Mouse (Mus musculus): ENCODE data around the gene Grik1.

Gene Grik1

GRCm38 (mm10) chr16:88290132-88290772 is at the start of gene Grik1:
TSS of gene Grik1 (minus strand) at chr16:88290265.
- in situ Hi-C loops (cut with MseI, MboI) = no loop called here

GRCm38 (mm10) chr16:88294209-88294608 is 4.1 kb upstream of the Grik1 start:
- in situ Hi-C loops (cut with MseI, MboI) = no loop called here

GRCm38 (mm10) chr16:88289421-88290081 is 514 bp downstream of the Grik1 start:
- in situ Hi-C loops (cut with MseI, MboI) = no loop called here

GRCm38 (mm10) chr16:88258407-88258806 is 31.7 kb downstream of the Grik1 start:
- in situ Hi-C loops (cut with MseI, MboI) = no loop called here

DNA sequence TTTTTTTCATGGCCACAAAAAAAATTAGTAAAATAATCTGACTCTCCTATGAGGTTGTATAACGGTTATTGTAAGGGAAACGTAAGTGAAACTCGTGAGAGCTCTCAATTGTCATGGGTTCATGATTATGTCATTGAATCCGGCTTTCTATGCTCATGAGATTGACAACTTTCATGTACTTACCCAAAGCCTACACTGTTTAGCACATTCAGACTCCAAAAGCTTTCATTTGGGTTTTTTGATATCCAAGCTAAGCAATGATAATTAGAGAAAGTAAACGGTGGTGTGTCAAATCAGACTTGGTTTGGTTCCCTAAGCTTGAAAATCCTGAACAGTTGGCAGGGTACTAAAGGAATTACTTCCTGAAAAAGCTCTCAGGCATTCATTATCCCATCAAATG is 33.0 kb downstream of the Grik1 start:
- in situ Hi-C loops (cut with MseI, MboI) = no loop called here

DNA sequence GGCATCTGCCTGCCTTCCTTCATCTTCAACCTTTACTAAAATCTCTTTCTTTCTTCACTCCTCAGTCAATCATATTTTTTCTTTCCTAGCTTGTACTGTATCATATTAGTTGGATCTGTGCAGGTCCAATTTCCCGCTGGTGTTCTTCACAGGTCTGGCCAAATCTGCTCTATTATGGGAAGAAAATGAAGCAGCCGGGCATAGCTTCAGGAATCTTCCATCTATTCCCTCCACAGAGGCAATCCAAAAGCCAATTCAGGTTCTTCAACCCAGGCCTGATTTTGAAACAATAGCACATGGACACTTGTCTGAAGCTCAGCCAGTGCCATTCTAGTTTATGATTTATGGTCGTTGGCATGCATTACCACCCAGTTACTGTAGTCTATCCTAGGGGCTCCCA is 34.0 kb downstream of the Grik1 start:
- in situ Hi-C loops (cut with MseI, MboI) = no loop called here

- in situ Hi-C loops (cut with MseI, MboI) = no loop called here
These were observed 37.4 kb downstream of the Grik1 start for GRCm38 (mm10) chr16:88252676-88253075.

DNA sequence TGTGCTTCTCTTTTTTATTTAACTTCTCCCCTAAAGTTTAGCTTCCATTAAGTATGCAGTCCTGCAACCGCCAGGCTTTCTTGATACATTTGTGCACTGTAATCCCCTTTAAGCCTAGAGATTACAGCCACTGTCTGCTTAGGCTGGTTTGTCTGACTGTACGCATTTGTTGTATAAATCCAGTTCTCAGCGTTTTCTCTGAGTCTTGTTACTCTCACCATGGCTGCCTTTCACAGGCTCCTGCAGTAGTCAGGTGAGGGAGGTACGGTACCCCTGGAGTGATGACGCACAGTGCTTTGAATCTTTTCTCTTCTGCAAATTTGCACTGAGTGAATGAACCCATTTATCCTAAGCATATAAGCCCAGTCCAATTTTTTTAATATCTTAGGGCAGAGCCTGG is 39.0 kb downstream of the Grik1 start:
- in situ Hi-C loops (cut with MseI, MboI) = no loop called here

GRCm38 (mm10) chr16:88249825-88250224 is 40.2 kb downstream of the Grik1 start:
- in situ Hi-C loops (cut with MseI, MboI) = no loop called here

DNA sequence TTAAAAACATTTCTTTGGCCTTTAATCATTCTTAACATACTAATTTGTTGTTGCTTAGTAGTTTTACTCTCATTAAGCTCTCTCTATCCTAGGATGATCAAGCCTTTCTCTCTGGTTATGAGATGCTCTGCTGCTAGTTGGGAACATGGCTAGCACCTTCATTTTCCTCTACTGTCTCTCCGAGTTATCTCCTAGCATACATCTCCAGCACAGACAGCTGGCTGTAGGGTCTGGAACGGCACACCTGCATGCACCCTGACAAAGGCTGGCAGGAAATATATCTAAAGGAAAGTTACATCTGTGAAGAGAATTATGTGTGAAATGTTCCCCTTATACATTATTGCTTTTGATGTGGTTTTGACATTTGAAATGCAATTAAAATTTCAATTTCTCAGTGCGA is 42.5 kb downstream of the Grik1 start:
- in situ Hi-C loops (cut with MseI, MboI) = no loop called here

DNA sequence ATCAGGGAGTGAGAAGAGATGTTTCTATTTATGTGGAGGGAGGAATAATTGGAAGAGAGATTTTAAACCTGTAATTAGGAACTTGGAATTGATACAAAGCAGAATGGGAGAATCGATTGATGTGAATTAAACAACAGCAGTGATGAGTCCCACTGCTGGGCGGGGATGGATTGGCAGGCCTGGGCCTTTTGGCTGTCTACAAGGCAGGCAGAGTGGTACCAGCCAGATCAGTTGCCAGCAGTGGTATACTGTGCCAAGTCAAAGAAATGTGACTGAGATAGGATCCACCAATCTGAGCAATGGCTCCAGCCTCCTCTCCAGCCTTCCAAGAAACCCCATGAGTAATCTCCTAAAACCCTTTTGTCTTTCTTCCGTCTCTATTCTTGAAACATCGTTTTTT is 45.4 kb downstream of the Grik1 start:
- in situ Hi-C loops (cut with MseI, MboI) = no loop called here

- in situ Hi-C loops (cut with MseI, MboI) = no loop called here
These were observed 64.4 kb downstream of the Grik1 start for GRCm38 (mm10) chr16:88225616-88226015.

DNA sequence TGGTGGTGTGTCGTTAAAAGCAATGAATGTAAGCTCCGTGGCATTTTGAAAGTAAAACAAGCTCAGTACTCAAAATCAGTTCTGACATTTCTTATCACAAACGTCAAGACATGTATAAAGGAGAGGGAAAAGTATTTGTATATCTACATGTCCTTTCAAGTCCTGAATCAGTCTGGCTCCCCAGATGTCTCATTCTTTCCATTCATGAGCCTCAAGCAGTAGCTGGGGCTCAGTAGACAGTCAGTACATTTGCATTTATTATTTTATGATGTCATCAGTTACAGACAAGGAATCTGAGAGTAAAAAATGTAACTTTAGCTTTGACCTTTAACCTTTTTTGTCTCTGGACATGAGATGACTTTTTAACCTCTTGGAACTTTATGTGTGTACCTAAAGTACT is 68.1 kb downstream of the Grik1 start:
- in situ Hi-C loops (cut with MseI, MboI) = no loop called here

DNA sequence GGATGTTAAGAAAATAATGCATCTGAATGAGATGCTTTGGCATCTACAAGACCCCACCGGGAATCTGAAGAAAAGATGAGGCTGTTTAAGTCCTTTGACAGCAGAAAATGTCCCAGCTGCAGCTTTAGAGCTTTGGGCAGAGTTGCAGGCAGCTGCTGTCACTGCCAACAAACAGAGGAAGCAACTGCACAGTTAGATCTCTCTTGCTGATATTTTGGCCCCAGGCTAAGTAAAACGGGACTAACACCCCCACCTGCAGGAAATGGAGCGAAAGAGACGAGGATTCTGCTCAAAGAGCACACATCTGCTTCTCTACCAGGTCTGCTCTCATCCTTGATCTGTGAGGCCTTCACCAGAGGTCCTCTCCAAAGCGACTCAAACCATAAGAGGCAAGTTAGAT is 77.5 kb downstream of the Grik1 start:
- in situ Hi-C loops (cut with MseI, MboI) = no loop called here

DNA sequence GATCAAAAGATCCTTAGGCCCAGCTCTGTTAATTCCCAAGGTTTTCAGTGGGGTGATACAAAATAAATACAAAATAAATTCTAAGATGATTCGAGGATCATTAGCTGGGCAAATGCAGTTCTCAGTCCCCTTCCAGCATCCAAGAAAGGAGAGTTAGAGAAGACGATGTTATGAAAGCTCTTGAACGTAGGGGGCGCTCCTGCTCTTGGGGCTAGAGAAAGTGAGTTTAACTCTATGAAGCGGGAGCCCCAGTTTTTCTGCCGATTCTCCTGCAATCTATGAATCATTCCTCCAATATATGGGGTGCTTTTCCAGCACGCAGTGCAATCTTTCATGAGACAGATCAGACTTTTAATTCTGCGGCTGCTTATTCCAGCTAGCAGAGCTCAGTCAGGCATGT is 78.2 kb downstream of the Grik1 start:
- in situ Hi-C loops (cut with MseI, MboI) = no loop called here

- in situ Hi-C loops (cut with MseI, MboI) = loop anchor here (10.0 kb wide), 1 partner anchor 360 kb away; no protein-coding TSS in a partner anchor
These were observed 85.7 kb downstream of the Grik1 start for GRCm38 (mm10) chr16:88204400-88204799.

DNA sequence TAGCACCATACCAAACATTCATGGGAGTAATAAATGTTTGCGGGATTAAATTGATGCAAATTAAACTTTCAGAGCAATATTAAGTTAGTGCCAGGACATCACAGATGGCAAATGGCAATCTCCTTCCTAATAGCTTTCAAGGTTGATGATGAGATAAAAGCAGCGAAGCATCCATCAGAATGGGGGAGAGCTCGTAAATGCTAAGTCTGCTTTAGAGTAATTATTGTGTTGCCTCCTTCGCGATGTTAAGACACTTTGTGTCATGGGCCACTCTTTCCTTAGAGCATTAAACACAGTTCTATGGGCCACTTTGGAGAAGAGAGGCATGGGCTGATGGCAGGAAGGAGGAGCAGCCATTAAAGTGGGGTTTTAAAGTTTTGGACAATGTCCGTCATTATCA is 86.1 kb downstream of the Grik1 start:
- in situ Hi-C loops (cut with MseI, MboI) = loop anchor here (10.0 kb wide), 1 partner anchor 359 kb away; no protein-coding TSS in a partner anchor

DNA sequence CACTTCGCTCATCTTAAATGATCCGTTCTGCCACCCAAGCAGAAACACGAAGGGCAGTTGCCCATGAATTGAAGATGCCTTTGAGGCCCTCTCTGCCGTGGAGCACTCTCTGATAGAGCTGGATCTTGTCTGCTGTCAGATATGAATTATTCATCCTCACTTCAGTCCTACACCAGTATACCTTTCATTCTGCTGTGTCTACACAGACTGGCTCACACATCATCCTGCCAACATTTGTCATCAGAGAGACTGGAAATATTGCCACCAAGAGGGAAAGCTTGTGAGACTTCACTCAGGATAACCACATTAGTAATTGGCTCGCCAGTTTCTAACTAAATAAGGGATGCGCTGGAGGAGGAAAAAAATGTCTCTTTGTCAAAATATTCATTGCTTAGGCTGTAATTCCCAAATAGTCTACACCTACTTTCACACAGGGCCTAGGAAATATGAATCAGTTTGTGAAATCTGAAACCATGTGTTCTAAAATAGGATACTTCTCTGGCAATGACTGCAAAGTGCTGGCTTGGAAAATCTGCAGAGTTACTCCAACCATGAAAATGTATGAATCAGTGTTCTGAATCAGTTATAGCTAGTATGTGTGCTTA is 102.5 kb downstream of the Grik1 start:
- in situ Hi-C loops (cut with MseI, MboI) = no loop called here

- in situ Hi-C loops (cut with MseI, MboI) = no loop called here
These were observed 111.3 kb downstream of the Grik1 start for GRCm38 (mm10) chr16:88178813-88179212.

DNA sequence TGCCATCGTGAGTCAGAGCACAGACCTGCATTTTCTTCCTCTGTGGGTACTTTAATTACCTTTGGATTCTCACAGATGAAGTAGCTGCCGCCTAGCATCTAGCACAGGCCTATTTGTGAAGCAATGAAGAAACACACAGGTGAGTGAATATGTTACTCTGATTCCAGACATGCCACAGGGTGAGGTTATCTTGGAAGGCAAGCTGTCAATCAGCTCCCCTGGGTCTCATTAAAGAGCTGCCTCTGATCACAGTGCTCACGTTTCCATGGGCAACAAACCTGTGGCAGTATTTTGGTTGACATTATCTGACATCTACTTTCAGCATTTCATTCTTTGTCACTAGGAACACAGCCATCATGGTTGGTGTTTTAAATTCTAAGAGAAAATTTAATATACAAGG is 112.7 kb downstream of the Grik1 start:
- in situ Hi-C loops (cut with MseI, MboI) = no loop called here

DNA sequence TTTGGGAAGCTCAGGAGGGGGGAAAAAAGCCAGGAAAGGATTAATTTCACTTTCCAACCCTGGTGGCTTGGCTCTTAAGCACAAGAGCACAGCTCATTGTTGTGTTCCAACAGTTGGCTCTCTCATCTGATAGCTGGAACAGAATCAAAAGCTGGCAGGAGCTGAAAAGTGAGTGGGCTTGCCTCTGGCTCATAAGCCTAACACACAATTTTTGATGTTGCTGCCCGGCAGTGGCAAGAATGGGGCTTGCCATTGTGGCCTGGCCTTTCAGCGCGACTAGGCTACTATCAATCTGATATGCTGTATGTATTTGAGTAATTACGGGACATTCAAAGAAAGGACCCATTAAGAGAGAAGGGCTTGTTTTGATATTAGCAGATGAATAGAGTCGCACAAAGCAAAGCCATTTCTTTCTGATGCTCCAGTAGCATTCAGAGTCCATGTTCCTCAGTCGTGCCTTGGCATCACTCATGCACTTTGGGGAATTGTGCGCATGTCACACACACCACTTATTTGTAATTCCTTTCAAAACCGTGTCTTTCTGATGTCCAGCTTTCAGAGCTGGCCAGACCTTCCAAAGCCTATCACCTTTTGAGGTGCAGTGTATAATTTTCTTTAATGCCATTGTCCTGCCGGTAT is 115.9 kb downstream of the Grik1 start:
- in situ Hi-C loops (cut with MseI, MboI) = no loop called here

- in situ Hi-C loops (cut with MseI, MboI) = no loop called here
These were observed 123.5 kb downstream of the Grik1 start for GRCm38 (mm10) chr16:88166547-88166946.

DNA sequence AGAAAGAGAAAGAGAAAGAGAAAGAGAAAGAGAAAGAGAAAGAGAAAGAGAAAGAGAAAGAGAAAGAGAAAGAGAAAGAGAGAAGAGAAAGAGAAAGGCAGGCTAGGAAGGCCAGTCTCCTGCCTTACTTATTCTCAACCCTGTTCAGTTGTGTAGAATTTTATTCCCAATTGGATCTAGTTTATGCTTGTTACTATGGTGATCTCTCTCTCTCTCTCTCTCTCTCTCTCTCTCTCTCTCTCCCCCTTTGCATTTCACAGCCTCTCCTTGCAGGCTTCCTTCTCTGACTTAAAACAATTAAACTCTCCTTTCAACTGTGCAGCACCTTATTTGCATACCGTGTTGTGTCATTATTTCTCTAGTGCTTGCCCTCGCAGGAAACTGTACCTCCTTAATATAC is 147.5 kb downstream of the Grik1 start:
- in situ Hi-C loops (cut with MseI, MboI) = no loop called here
